Comparison of ENCODE assay signal across 30 mouse cellular contexts in genomic region chr10:122749071-122749470, GRCm38 (mm10).
"Had no signal": no experiment of that assay in that cellular context is flagged by ENCODE, and none has a peak within 500 bp of the region (broad histone marks: within the 10 kb centered on the region; RNA-seq: fewer than 3 reads in every experiment).

No protein-coding gene starts in this region.

- H3K4me2 ChIP-seq: limb, embryonic 12.5 days; limb, embryonic 13.5 days; limb, embryonic 15.5 days; liver, embryonic 11.5 days; liver, embryonic 12.5 days; liver, embryonic 13.5 days; liver, embryonic 15.5 days; lung, embryonic 14.5 days; lung, embryonic 15.5 days; midbrain, embryonic 11.5 days; midbrain, embryonic 12.5 days; midbrain, embryonic 13.5 days; midbrain, embryonic 15.5 days; neural tube, embryonic 12.5 days; neural tube, embryonic 13.5 days had no signal

- H3K4me1 ChIP-seq: limb, embryonic 15.5 days; liver, embryonic 12.5 days; liver, embryonic 13.5 days; liver, embryonic 15.5 days had no signal

- ATAC-seq: liver, embryonic 12.5 days; liver, postnatal 0 days; lung, postnatal 0 days had no signal

- H3K9ac ChIP-seq: limb, embryonic 12.5 days; limb, embryonic 13.5 days; limb, embryonic 15.5 days; liver, embryonic 12.5 days; liver, embryonic 13.5 days; liver, embryonic 14.5 days; liver, embryonic 15.5 days; liver, postnatal 0 days; lung, embryonic 14.5 days; lung, embryonic 15.5 days; midbrain, embryonic 12.5 days; midbrain, embryonic 13.5 days; midbrain, embryonic 15.5 days; neural tube, embryonic 12.5 days; neural tube, embryonic 13.5 days had no signal

- H3K36me3 ChIP-seq: limb, embryonic 10.5 days; limb, embryonic 12.5 days; limb, embryonic 13.5 days; limb, embryonic 15.5 days; liver, embryonic 12.5 days; liver, embryonic 13.5 days; liver, embryonic 15.5 days; lung, embryonic 15.5 days; midbrain, embryonic 10.5 days; midbrain, embryonic 12.5 days; midbrain, embryonic 13.5 days; midbrain, embryonic 15.5 days; neural tube, embryonic 12.5 days; neural tube, embryonic 13.5 days had no signal

- DNase-seq: liver; liver, embryonic 13.5 days; liver, postnatal 0 days; lung, adult 18-20 months; lung, adult 2 months; lung, embryonic 14.5 days; lung, postnatal 10 days; lung, postnatal 14 days; lung, postnatal 36 days; lung, postnatal 4 days had no signal

- H3K9me3 ChIP-seq: limb, embryonic 10.5 days; limb, embryonic 12.5 days; limb, embryonic 15.5 days; liver, embryonic 12.5 days; liver, embryonic 13.5 days; liver, embryonic 15.5 days; lung, embryonic 15.5 days; midbrain, embryonic 10.5 days; midbrain, embryonic 12.5 days; midbrain, embryonic 13.5 days; midbrain, embryonic 15.5 days; neural tube, embryonic 12.5 days had no signal

- H3K27ac ChIP-seq: limb, embryonic 12.5 days; limb, embryonic 13.5 days; limb, embryonic 15.5 days; liver, embryonic 12.5 days; liver, embryonic 13.5 days; liver, embryonic 14.5 days; liver, embryonic 15.5 days; lung, embryonic 15.5 days; macrophage; midbrain, embryonic 10.5 days; midbrain, embryonic 12.5 days; midbrain, embryonic 13.5 days; midbrain, embryonic 15.5 days; neural tube, embryonic 12.5 days; neural tube, embryonic 13.5 days had no signal

- H3K27me3 ChIP-seq: limb, embryonic 12.5 days; limb, embryonic 13.5 days; limb, embryonic 15.5 days; liver, embryonic 12.5 days; liver, embryonic 13.5 days; liver, embryonic 15.5 days; lung, embryonic 15.5 days; megakaryocyte, embryonic 14.5 days; midbrain, embryonic 12.5 days; midbrain, embryonic 13.5 days; midbrain, embryonic 15.5 days; neural tube, embryonic 12.5 days; neural tube, embryonic 13.5 days had no signal

- H3K4me3 ChIP-seq: limb, embryonic 10.5 days; limb, embryonic 12.5 days; limb, embryonic 13.5 days; limb, embryonic 15.5 days; liver, embryonic 12.5 days; liver, embryonic 13.5 days; liver, embryonic 15.5 days; lung, embryonic 15.5 days; megakaryocyte, embryonic 14.5 days; midbrain, embryonic 10.5 days; midbrain, embryonic 12.5 days; midbrain, embryonic 13.5 days; midbrain, embryonic 15.5 days; myocyte; neural tube, embryonic 12.5 days; neural tube, embryonic 13.5 days had no signal
